Mouse (Mus musculus): ENCODE measurements around the gene Gm7356. TPM values are rescaled to one million over a fixed set of nuclear protein-coding genes. Genes with fewer than 3 reads are reported as not detected.
"Not testable (repeated sequence)": the region's sequence is repeated elsewhere in the genome, so short reads cannot be mapped to it uniquely, and the experiment has no call there.

Gene Gm7356
- polyA plus RNA-seq (2015; fragmentation: Nextera tagmentation; extraction: Ambion mirVana): not detected in 2 replicates

- H3K27me3 ChIP-seq (replicated peaks); H3K36me3 ChIP-seq; H3K4me3 ChIP-seq (replicated peaks); H3K9me3 ChIP-seq; ATAC-seq; H3K4me1 ChIP-seq (replicated peaks); H3K4me2 ChIP-seq (replicated peaks); H3K27ac ChIP-seq; H3K9ac ChIP-seq: not testable (repeated sequence)
- WGBS: 81% methylated on average over 4 of the region's 4 CpGs
Measured at GRCm38 (mm10) chr17:14003604-14004003, at the start of gene Gm7356. TSS of gene Gm7356 (minus strand) at chr17:14003704.

- WGBS: 61% methylated on average over 1 of the region's 2 CpGs
- not testable (repeated sequence) for H3K4me2 ChIP-seq (replicated peaks); H3K4me1 ChIP-seq (replicated peaks); H3K9me3 ChIP-seq; H3K9ac ChIP-seq; H3K27ac ChIP-seq; ATAC-seq; H3K36me3 ChIP-seq; H3K27me3 ChIP-seq (replicated peaks); H3K4me3 ChIP-seq (replicated peaks)
Measured at GRCm38 (mm10) chr17:14041880-14042279, 38.4 kb upstream of the Gm7356 start.

- ATAC-seq: peak; percentile 23; the same call in 1 of the 2 replicates
- H3K27ac ChIP-seq: not testable (repeated sequence)
Measured at GRCm38 (mm10) chr17:14037012-14037411, 33.5 kb upstream of the Gm7356 start.

GRCm38 (mm10) chr17:14036113-14036512, 32.6 kb upstream of the Gm7356 start:
- not testable (repeated sequence) for H3K4me3 ChIP-seq (replicated peaks); H3K27me3 ChIP-seq (replicated peaks); H3K27ac ChIP-seq; H3K36me3 ChIP-seq; H3K9me3 ChIP-seq; H3K9ac ChIP-seq; H3K4me2 ChIP-seq (replicated peaks); H3K4me1 ChIP-seq (replicated peaks)
- WGBS: 86% methylated on average over 4 of the region's 4 CpGs
- peak; percentile 82 for ATAC-seq

More at GRCm38 (mm10) chr17:14037012-14037411, 33.5 kb upstream of the Gm7356 start:
- not testable (repeated sequence) for H3K9ac ChIP-seq; H3K36me3 ChIP-seq; H3K27me3 ChIP-seq (replicated peaks); H3K4me1 ChIP-seq (replicated peaks); H3K4me2 ChIP-seq (replicated peaks); H3K9me3 ChIP-seq; H3K4me3 ChIP-seq (replicated peaks)
- 52% methylated on average over 1 of the region's 2 CpGs for WGBS

- peak; percentile 47; the same call in 1 of the 2 replicates for ATAC-seq
- not testable (repeated sequence) for H3K27me3 ChIP-seq (replicated peaks); H3K4me3 ChIP-seq (replicated peaks); H3K36me3 ChIP-seq; H3K4me1 ChIP-seq (replicated peaks); H3K9ac ChIP-seq; H3K4me2 ChIP-seq (replicated peaks); H3K27ac ChIP-seq; H3K9me3 ChIP-seq
- WGBS: 54% methylated on average over 2 of the region's 2 CpGs
Measured at GRCm38 (mm10) chr17:13993425-13993824, 10.1 kb downstream of the Gm7356 start.

- 83% methylated on average over 1 of the region's 1 CpGs for WGBS
- Histone ChIP-seq H3K27me3 (replicated peaks) (no peaks in the 10 kb centered on the region), H3K4me1 (replicated peaks) (no peaks in the 10 kb centered on the region), H3K4me3 (replicated peaks) (no peak overlapping the region), H3K4me2 (replicated peaks) (no peak overlapping the region), H3K9ac (no peak overlapping the region), H3K27ac (no peak overlapping the region), H3K36me3 (no peaks in the 10 kb centered on the region), H3K9me3 (no peaks in the 10 kb centered on the region)
- peak; percentile 62; the same call in 1 of the 2 replicates for ATAC-seq
Measured at GRCm38 (mm10) chr17:13987690-13988089, 15.8 kb downstream of the Gm7356 start.

GRCm38 (mm10) chr17:13970796-13971195, 32.7 kb downstream of the Gm7356 start:
- H3K27ac ChIP-seq; H3K27me3 ChIP-seq (replicated peaks); H3K4me1 ChIP-seq (replicated peaks); H3K9ac ChIP-seq; H3K36me3 ChIP-seq; H3K9me3 ChIP-seq; H3K4me3 ChIP-seq (replicated peaks); H3K4me2 ChIP-seq (replicated peaks): not testable (repeated sequence)
- ATAC-seq: peak; percentile 82
- 76% methylated on average over 5 of the region's 5 CpGs for WGBS

GRCm38 (mm10) chr17:13969917-13970316, 33.6 kb downstream of the Gm7356 start:
- H3K4me2 ChIP-seq (replicated peaks); H3K9me3 ChIP-seq; H3K36me3 ChIP-seq; H3K4me3 ChIP-seq (replicated peaks); H3K9ac ChIP-seq; H3K27me3 ChIP-seq (replicated peaks); H3K4me1 ChIP-seq (replicated peaks); H3K27ac ChIP-seq: not testable (repeated sequence)
- ATAC-seq: 0 out of 2 replicates have a peak, but pooled peaks have one; percentile 63
- 70% methylated on average over 1 of the region's 2 CpGs for WGBS

- not testable (repeated sequence) for H3K9me3 ChIP-seq; H3K27ac ChIP-seq; H3K27me3 ChIP-seq (replicated peaks); H3K4me1 ChIP-seq (replicated peaks); H3K4me3 ChIP-seq (replicated peaks); ATAC-seq; H3K9ac ChIP-seq; H3K4me2 ChIP-seq (replicated peaks); H3K36me3 ChIP-seq
- WGBS: 57% methylated on average over 1 of the region's 2 CpGs
Measured at GRCm38 (mm10) chr17:13965048-13965447, 38.5 kb downstream of the Gm7356 start.

- 0 out of 2 replicates have a peak, but pooled peaks have one; percentile 60 for ATAC-seq
- H3K9me3 ChIP-seq; H3K4me2 ChIP-seq (replicated peaks); H3K36me3 ChIP-seq; H3K27me3 ChIP-seq (replicated peaks); H3K4me3 ChIP-seq (replicated peaks); H3K4me1 ChIP-seq (replicated peaks); H3K27ac ChIP-seq; H3K9ac ChIP-seq: not testable (repeated sequence)
- WGBS: 93% methylated on average over 3 of the region's 3 CpGs
Measured at GRCm38 (mm10) chr17:13962245-13962644, 41.3 kb downstream of the Gm7356 start.

GRCm38 (mm10) chr17:13958129-13958528, 45.4 kb downstream of the Gm7356 start:
- not testable (repeated sequence) for H3K4me2 ChIP-seq (replicated peaks); H3K4me3 ChIP-seq (replicated peaks); H3K36me3 ChIP-seq; H3K27ac ChIP-seq; H3K9me3 ChIP-seq; H3K27me3 ChIP-seq (replicated peaks); H3K4me1 ChIP-seq (replicated peaks); H3K9ac ChIP-seq
- ATAC-seq: peak; percentile 80
- WGBS: 34% methylated on average over 1 of the region's 2 CpGs

GRCm38 (mm10) chr17:13951570-13951969, 51.9 kb downstream of the Gm7356 start:
- H3K4me3 ChIP-seq (replicated peaks); H3K27me3 ChIP-seq (replicated peaks); H3K9ac ChIP-seq; H3K36me3 ChIP-seq; H3K4me1 ChIP-seq (replicated peaks); H3K9me3 ChIP-seq; H3K4me2 ChIP-seq (replicated peaks); H3K27ac ChIP-seq: not testable (repeated sequence)
- WGBS: 63% methylated on average over 1 of the region's 1 CpGs
- ATAC-seq: 0 out of 2 replicates have a peak, but pooled peaks have one; percentile 20
